In the genomic region with DNA sequence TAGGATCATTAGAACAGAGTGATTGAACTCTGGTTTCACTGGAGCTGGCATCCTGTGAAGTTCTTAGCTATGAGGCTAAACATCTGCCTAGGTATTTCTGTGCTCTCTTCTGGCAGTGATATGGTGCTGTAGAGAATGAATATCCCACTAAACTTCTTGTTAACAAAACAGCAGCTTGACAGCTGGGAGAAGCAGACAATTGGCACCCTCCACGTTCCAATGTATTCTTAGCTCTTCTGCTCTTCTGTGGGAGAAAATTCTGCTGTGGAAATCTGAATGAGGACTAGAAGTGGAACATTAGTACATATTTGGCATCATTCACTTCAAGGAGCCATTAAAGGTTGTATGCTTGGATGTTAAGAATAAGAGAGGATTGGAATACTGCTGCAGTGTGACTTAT, we compare ENCODE assay signal across 12 mouse cellular contexts.
DNase-seq lines count a peak whose midpoint lies in the region; ATAC-seq lines count a peak whose summit lies in the region.
"Had no signal": no experiment of that assay in that cellular context is flagged by ENCODE, and none has a peak within 500 bp of the region (broad histone marks: within the 10 kb centered on the region; RNA-seq: fewer than 3 reads in every experiment).

No protein-coding gene starts in this region.

- intact Hi-C loops in left cerebral cortex, postnatal 4 days (cut with DNase I) = no loop called here
- intact Hi-C loops in left cerebral cortex, postnatal 25 days (cut with DNase I) = no loop called here

- no peak for DNase-seq in frontal cortex, postnatal 25 days (ENCODE audit: low spot score in 2 of 2)
- peak; percentile 21 to 32 for DNase-seq in left cerebral cortex, adult 18-20 months (ENCODE audit: low spot score in 2 of 2)
- no peak for DNase-seq in left cerebral cortex, postnatal 4 days
- peak; percentile 19 to 76 for DNase-seq in left cerebral cortex, postnatal 25 days (ENCODE audit: low spot score in 2 of 2)
- no peak for DNase-seq in thymus, postnatal 25 days
- DNase-seq in spleen, postnatal 14 days (ENCODE audit: low spot score in 2 of 2) = no peak
- DNase-seq in cerebellum, postnatal 14 days = no peak
- DNase-seq: cerebellum, postnatal 10 days; lung, postnatal 10 days had no signal

- peak; percentile 96 for ATAC-seq in frontal cortex, adult (ENCODE audit: low TSS enrichment)
- ATAC-seq: intestine, embryonic 16.5 days; midbrain, embryonic 15.5 days had no signal

Comparison
In these comparisons a context has a peak if more than half of its experiments do, and no peak if none do; other contexts are left out.
1. DNase-seq: peak in left cerebral cortex, adult 18-20 months (2 of 2) and left cerebral cortex, postnatal 25 days (2 of 2); none in frontal cortex, postnatal 25 days (0 of 2), left cerebral cortex, postnatal 4 days (single experiment), thymus, postnatal 25 days (single experiment), spleen, postnatal 14 days (0 of 2) and cerebellum, postnatal 14 days (0 of 2).